ENCODE assay signal across 14 mouse cellular contexts in the genomic region with DNA sequence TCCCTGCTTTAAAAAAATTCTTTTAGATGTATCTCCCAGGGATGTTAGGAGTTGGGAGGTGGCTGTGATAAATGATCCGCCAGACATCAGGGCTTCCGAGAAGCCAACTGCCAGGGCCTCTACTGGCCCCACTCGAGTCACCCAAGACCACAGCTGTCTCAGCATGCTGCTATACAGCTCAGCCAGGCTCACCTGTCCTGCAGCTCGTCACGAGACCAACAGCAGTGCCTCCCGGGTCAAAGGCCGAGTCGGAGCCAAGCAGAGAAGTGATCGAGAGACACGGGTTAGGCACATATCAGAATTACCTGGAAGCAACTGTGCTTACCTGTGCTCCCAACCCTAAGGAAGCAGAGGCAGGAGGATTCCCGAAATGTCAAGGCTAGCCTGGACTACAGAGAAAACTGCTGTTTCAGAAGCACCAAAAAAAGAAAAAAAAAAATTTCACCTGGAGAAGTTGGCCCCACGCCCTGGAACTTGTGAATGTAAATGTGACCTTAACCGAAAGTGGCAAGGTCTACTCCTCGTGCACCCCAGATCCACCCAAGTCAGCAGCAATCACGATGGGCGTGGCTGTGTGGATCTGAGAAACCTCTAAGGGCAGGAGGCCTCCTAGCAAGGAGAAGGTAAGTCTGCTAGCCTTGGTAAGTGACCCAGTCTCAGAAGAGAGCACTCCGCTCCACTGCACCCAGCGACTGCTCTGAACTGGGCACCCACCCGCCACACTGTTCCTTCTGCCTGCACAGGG. TPM values are rescaled to one million over a fixed set of nuclear protein-coding genes. Genes with fewer than 3 reads are reported as not detected.
DNase-seq lines count a peak whose midpoint lies in the region; ATAC-seq and TF ChIP-seq lines count a peak whose summit lies in the region.
"Had no signal": no experiment of that assay in that cellular context is flagged by ENCODE, and none has a peak within 500 bp of the region (broad histone marks: within the 10 kb centered on the region; RNA-seq: fewer than 3 reads in every experiment).

No protein-coding gene starts in this region.

- H3K27ac ChIP-seq in lung, embryonic 14.5 days (ENCODE audit: low read depth), result peak overlapping the region; percentile 38; the same call in 1 of the 2 replicates
- peak overlapping the region; percentile 75 for H3K27ac ChIP-seq in liver, postnatal 0 days (ENCODE audit: low read depth)

- TF ChIP-seq POLR2A in lung, adult 2 months (IDR thresholded peaks at IDR 0.05; ENCODE audit: borderline replicate concordance, extremely low read depth, low read depth, low read length), result no peak

- H3K27me3 ChIP-seq in lung, embryonic 14.5 days (ENCODE audit: insufficient read depth, low read length), result no peaks in the 10 kb centered on the region
- no peaks in the 10 kb centered on the region for H3K27me3 ChIP-seq in liver, postnatal 0 days (ENCODE audit: insufficient read depth, low read length)

- no peak for TF ChIP-seq CTCF in lung, embryonic 14.5 days (IDR thresholded peaks at IDR 0.05; ENCODE audit: low read depth)
- no peak for TF ChIP-seq CTCF in lung, adult 2 months (IDR thresholded peaks at IDR 0.05; ENCODE audit: insufficient read depth, low read length)
- no peak for TF ChIP-seq CTCF in liver, postnatal 0 days (IDR thresholded peaks at IDR 0.05; ENCODE audit: low read depth)

- peak; percentile 88 for DNase-seq in heart, adult 11 months
- no peak for DNase-seq in heart, postnatal 36 days
- no peak for DNase-seq in lung, embryonic 14.5 days
- no peak for DNase-seq in lung, adult 2 months
- no peak for DNase-seq in liver, postnatal 0 days
- DNase-seq in spleen, adult 18-20 months, result no peak
- no peak for DNase-seq in ovary, adult 18-20 months (ENCODE audit: low spot score)
- DNase-seq: thymus, postnatal 25 days had no signal

- 0 out of 2 replicates have a peak, but pooled peaks cover 4% of the 10 kb centered on the region for H3K4me1 ChIP-seq in lung, embryonic 14.5 days (ENCODE audit: insufficient read depth)
- peaks cover 17% of the 10 kb centered on the region for H3K4me1 ChIP-seq in lung, adult 2 months (ENCODE audit: control insufficient read depth, insufficient read depth, low read length)
- peaks cover 48% of the 10 kb centered on the region for H3K4me1 ChIP-seq in liver, postnatal 0 days (ENCODE audit: insufficient read depth)

- intact Hi-C loops in heart, postnatal 36 days (cut with DNase I), result no loop called here

- no peak overlapping the region for H3K4me3 ChIP-seq in lung, embryonic 14.5 days (ENCODE audit: low read depth, low read length)
- H3K4me3 ChIP-seq in lung, adult 2 months (replicated peaks; ENCODE audit: extremely low read depth, low read depth, low read length), result no peak overlapping the region
- H3K4me3 ChIP-seq in liver, postnatal 0 days (ENCODE audit: low read depth, low read length), result no peak overlapping the region
- H3K4me3 ChIP-seq: midbrain, embryonic 10.5 days had no signal

- H3K4me2 ChIP-seq in lung, embryonic 14.5 days, result no peak overlapping the region
- H3K4me2 ChIP-seq in liver, postnatal 0 days (ENCODE audit: low read depth, low read length), result no peak overlapping the region

- no peak for TF ChIP-seq EP300 in liver, postnatal 0 days (IDR thresholded peaks at IDR 0.05; ENCODE audit: low read depth)

- ATAC-seq in lung, embryonic 14.5 days (ENCODE audit: insufficient read depth), result no peak
- 0 out of 2 replicates have a peak, but pooled peaks have one; percentile 20 for ATAC-seq in erythroblast, adult 5-6 weeks (replicated peaks; ENCODE audit: low FRiP score, poor library complexity, severe bottlenecking)
- no peak for ATAC-seq in liver, postnatal 0 days

- H3K9me3 ChIP-seq in lung, embryonic 14.5 days (ENCODE audit: low read depth, low read length), result no peaks in the 10 kb centered on the region
- H3K9me3 ChIP-seq in liver, postnatal 0 days (ENCODE audit: low read length), result no peaks in the 10 kb centered on the region
- H3K9me3 ChIP-seq: midbrain, embryonic 10.5 days had no signal

- no peaks in the 10 kb centered on the region for H3K36me3 ChIP-seq in lung, embryonic 14.5 days (ENCODE audit: insufficient read depth)
- no peaks in the 10 kb centered on the region for H3K36me3 ChIP-seq in liver, postnatal 0 days (replicated peaks; ENCODE audit: insufficient read depth, low read length)
- H3K36me3 ChIP-seq: midbrain, embryonic 10.5 days had no signal

- no peak overlapping the region for H3K9ac ChIP-seq in lung, embryonic 14.5 days
- no peak overlapping the region for H3K9ac ChIP-seq in liver, postnatal 0 days (replicated peaks)

- WGBS in lung, embryonic 14.5 days, result 76% methylated on average over 19 of the region's 19 CpGs
- WGBS in lung, adult 2 months, result 73% methylated on average over 19 of the region's 19 CpGs
- 65% methylated on average over 19 of the region's 19 CpGs for WGBS in liver, postnatal 0 days (ENCODE audit: insufficient replicate concordance)

RNA-seq across cellular contexts. Expression of a gene that starts 12.8 kb away (rescaled TPM):
- 1 to 10 TPM; 7.3 to 8.2 TPM for total RNA-seq in heart, postnatal 36 days (2021)
- 32.5 and 36.3 TPM in 2 replicates for polyA plus RNA-seq in lung, embryonic 14.5 days (2014; fragmentation: Nextera tagmentation; extraction: Ambion mirVana)
- polyA plus RNA-seq in lung, adult 2 months (2012; rRNA removed), result 134 and 177 TPM in 2 replicates
- total RNA-seq in erythroblast, adult 5-6 weeks (2015; ENCODE audit: low replicate concordance), result 0.21 and 11.1 TPM in 2 replicates
- 1.6 TPM in 1 of 2 replicates, not detected in the other for total RNA-seq in erythroblast, adult 5-6 weeks (2017; ENCODE audit: low replicate concordance)
- polyA plus RNA-seq in liver, postnatal 0 days (2015; fragmentation: Nextera tagmentation; extraction: Ambion mirVana), result 11.5 and 13.0 TPM in 2 replicates

RNA-seq across cellular contexts. Expression of a gene that starts 34.0 kb away (rescaled TPM):
- not detected for total RNA-seq in heart, postnatal 36 days (2021)
- polyA plus RNA-seq in lung, embryonic 14.5 days (2014; fragmentation: Nextera tagmentation; extraction: Ambion mirVana), result 0.46 and 0.85 TPM in 2 replicates
- polyA plus RNA-seq in lung, adult 2 months (2012; rRNA removed), result 0.76 and 0.96 TPM in 2 replicates
- total RNA-seq in erythroblast, adult 5-6 weeks (2015; ENCODE audit: low replicate concordance), result not detected in 2 replicates
- not detected in 2 replicates for total RNA-seq in erythroblast, adult 5-6 weeks (2017; ENCODE audit: low replicate concordance)
- polyA plus RNA-seq in liver, postnatal 0 days (2015; fragmentation: Nextera tagmentation; extraction: Ambion mirVana), result not detected in 2 replicates
- total RNA-seq: gastrocnemius, adult 8-10 months; heart, postnatal 25 days had no signal
- polyA plus RNA-seq: limb, embryonic 14.5 days; midbrain, embryonic 10.5 days; neural tube, embryonic 11.5 days had no signal
